Mouse (Mus musculus) testis, adult 10 weeks (tissue): ENCODE results near the gene Usp25. TPM values are rescaled to one million over a fixed set of nuclear protein-coding genes. Genes with fewer than 3 reads are reported as not detected.

Experiments
- polyA plus RNA-seq: library from polyadenylated mRNA; stranded (reverse); fragments of 350-450 nt; fragmentation: Illumina TruSeq; extraction: RNeasy Lipid Tissue Mini Kit (QIAGEN cat#74804); gene quantifications from one replicate; pipeline ENCODE4 v1.2.3, GENCODE M21; 2014; ENCODE audit warnings: low read depth, low replicate concordance

The Usp25 gene
- 112 TPM for polyA plus RNA-seq

DNA sequence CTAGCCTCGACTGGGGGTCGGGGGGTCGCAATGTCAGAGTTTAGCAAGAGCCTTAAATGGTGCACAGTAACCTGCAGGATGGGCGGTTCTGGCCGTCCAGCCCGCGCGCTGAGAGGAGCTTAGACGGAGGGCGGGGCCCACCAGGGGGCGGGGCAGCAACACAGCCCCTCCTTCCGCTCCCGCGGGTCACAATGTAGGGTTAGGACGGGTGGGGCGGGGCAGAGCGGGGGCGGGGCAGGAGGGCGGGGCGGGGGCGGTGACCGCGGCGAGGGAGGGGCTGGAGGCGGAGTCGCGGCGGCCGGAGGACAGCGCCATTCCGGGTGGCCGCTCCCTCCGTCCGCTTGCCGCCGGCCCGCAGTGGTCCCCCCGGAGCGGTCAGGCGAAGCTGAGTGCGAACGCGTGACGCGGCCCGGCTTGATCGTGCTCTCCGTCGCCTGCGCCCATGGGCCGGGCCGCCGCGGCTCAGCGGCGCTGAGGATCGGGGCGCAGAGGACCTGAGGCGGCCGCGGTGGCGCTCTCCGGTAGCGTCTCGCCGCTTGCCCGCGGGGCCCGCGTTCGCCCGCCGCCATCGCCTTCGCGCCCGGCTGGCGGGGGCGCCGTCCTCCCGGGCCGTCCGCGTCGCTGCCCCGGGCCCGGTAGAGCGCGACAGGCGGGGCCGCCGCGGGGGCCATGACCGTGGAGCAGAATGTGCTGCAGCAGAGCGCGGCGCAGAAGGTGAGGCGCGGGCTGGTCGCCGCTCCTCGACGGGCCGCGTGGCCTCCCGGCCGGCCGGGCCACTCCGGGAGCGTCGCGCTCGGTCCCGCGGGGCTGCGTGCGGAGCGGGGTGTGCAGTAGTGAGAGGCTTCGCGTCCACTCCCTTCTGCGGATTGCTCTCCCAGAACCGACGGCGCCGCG, at the start of gene Usp25:
TSS of gene Usp25 (plus strand) at position 280 of the 894 bp plus-strand sequence.

